Mouse (Mus musculus) heart, adult 2 months (tissue): ENCODE data around the gene Coq4. TPM values are rescaled to one million over a fixed set of nuclear protein-coding genes. Genes with fewer than 3 reads are reported as not detected.
A peak's percentile ranks its signal among the peaks of the same experiment; 100 is the strongest.

Experiments
- DNase-seq, 2 experiments: peaks; one replicate each; pipeline ENCODE4 v3.0.0; 2021
- H3K27ac ChIP-seq: fragments of 200-600 bp; 2 replicates; pipeline ENCODE4 v1.8.1; 2022
- H3K27me3 ChIP-seq: fragments of 200-500 bp; 2 replicates; pipeline ENCODE4 v1.6.1; 2012; ENCODE audit warnings: mild to moderate bottlenecking, low read length, inconsistent platforms, mixed read lengths; ENCODE audit not compliant: control insufficient read depth, insufficient read depth
- H3K36me3 ChIP-seq: fragments of 200-500 bp; 2 replicates; pipeline ENCODE4 v1.6.1; 2012; ENCODE audit warnings: low read length, inconsistent platforms; ENCODE audit not compliant: control insufficient read depth, insufficient read depth
- H3K4me1 ChIP-seq: fragments of 200-500 bp; 2 replicates; pipeline ENCODE4 v1.6.1; 2011; ENCODE audit warnings: low read length; ENCODE audit not compliant: control insufficient read depth, insufficient read depth
- H3K4me3 ChIP-seq: fragments of 200-600 bp; 2 replicates; pipeline ENCODE4 v1.8.1; 2022
- H3K79me2 ChIP-seq: fragments of 200-500 bp; replicated peaks from 2 replicates; pipeline ENCODE4 v1.6.1; 2012; ENCODE audit warnings: mild to moderate bottlenecking, inconsistent platforms, low read length, moderate library complexity, mixed read lengths; ENCODE audit not compliant: control insufficient read depth, insufficient read depth
- H3K9ac ChIP-seq: fragments of 200-500 bp; 2 replicates; pipeline ENCODE4 v1.6.1; 2012; ENCODE audit warnings: low read depth, mild to moderate bottlenecking, control low read depth, inconsistent platforms, low read length, mixed read lengths
- CTCF ChIP-seq: fragments of 200-600 bp; IDR thresholded peaks from 2 replicates; pipeline ENCODE4 v1.8.1; 2022; ENCODE audit warnings: antibody characterized with exemption, mild to moderate bottlenecking, moderate library complexity
- EP300 ChIP-seq: fragments of 200-500 bp; IDR thresholded peaks from 2 replicates; pipeline ENCODE4 v1.6.1; 2011; ENCODE audit warnings: low read depth, low read length, control low read depth; ENCODE audit not compliant: insufficient read depth
- POLR2A ChIP-seq: fragments of 200-500 bp; IDR thresholded peaks from 2 replicates; pipeline ENCODE4 v1.6.1; 2011; ENCODE audit warnings: mild to moderate bottlenecking, low read depth, low read length, control low read depth; ENCODE audit not compliant: insufficient read depth
- WGBS: fragments of 180-500 bp; shearing (Covaris S2); methylation state at CpG from one replicate; pipeline ENCODE4 v1.1.7; 2018; 5-methylcytosine and 5-hydroxymethylcytosine counted together
- intact Hi-C: fragments of 180-260 bp; cut with DNase I; formaldehyde crosslinking; loops from one replicate; pipeline ENCODE4 v1.15.1; 2025
- polyA plus RNA-seq: library from polyadenylated mRNA; depleted of rRNA; stranded (reverse); fragments of >200 nt; gene quantifications from 2 replicates; pipeline ENCODE4 v1.2.3, GENCODE M21; 2012
- total RNA-seq, 2 experiments: library from RNA; stranded (reverse); gene quantifications; 2 replicates each; pipeline ENCODE4 v1.2.3; 2021

Gene Coq4
- total and polyA plus RNA-seq, 3 experiments = 15.8 to 38.6 (median 22.7) TPM

- intact Hi-C loops = no loop called here
- Histone ChIP-seq H3K27ac (no peak overlapping the region), H3K4me1 (no peaks in the 10 kb centered on the region), H3K79me2 (no peaks in the 10 kb centered on the region; the same call in 1 of the 2 replicates), H3K4me3 (no peak overlapping the region), H3K27me3 (no peaks in the 10 kb centered on the region), H3K36me3 (no peaks in the 10 kb centered on the region), H3K9ac (no peak overlapping the region)
- no peak for TF ChIP-seq EP300
- no peak for TF ChIP-seq POLR2A
- TF ChIP-seq CTCF = no peak
- no peak for DNase-seq
- WGBS = 61% methylated on average over 4 of the region's 4 CpGs
Measured at GRCm38 (mm10) chr2:29784290-29784689, 3.0 kb upstream of the Coq4 start.

DNA sequence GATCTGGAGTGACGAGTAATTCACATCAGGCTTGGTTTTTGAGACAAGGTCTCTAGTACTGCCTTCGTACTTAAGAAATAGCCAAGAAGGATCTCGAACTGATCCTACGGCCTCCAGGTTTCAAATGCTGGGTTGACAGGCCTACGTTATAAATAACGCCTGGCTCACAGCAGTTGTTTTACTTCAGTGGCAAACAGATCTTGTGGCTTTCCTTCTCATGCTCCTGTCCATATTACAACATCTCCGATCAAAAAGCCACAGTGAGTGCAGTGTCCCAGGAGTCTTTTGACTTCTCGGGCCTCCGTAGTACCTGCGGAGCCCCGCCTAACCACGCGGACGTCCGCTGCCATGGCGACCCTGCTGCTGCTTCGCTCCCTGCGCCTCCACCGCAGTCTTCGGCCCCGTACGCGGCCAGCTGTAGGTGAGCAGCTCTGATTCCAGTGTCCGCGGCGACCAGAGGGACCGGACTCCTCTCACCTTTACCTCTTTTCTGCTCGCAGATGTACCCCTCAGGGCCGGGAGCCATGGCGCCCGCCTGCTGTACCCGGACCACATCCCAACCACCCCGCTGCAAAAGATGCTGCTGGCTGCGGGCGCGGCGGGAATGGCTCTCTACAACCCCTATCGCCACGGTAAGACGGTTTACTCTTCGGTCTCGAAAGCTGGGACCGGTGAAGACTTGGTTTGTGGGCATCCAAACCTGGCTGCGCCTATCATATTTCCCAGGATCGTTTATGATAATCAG, 816 bp downstream of the Coq4 start, which contains the start of gene Trub2:
Trub2 (minus strand) TSS at position 566 of the 745 bp plus-strand sequence.
- peak within 1 kb of the TSS; percentile 60 for H3K27ac ChIP-seq
- DNase-seq = peak; percentile 88 to 89
- no peak for TF ChIP-seq POLR2A
- TF ChIP-seq CTCF = no peak
- TF ChIP-seq EP300 = no peak
- H3K79me2 ChIP-seq = no peaks in the 10 kb centered on the region; the same call in 1 of the 2 replicates
- H3K4me1 ChIP-seq = no peaks in the 10 kb centered on the region
- intact Hi-C loops = loop anchor here (2.0 kb wide), 2 partner anchors 15 to 39 kb away; partner anchors contain the start of gene Slc27a4
- H3K36me3 ChIP-seq = no peaks in the 10 kb centered on the region
- H3K9ac ChIP-seq = peak within 1 kb of the TSS; percentile 88
- H3K27me3 ChIP-seq = no peaks in the 10 kb centered on the region
- under 1% methylated on average over 45 of the region's 45 CpGs for WGBS
- peak within 1 kb of the TSS; percentile 71 for H3K4me3 ChIP-seq

- 94% methylated on average over 2 of the region's 2 CpGs for WGBS
- no peaks in the 10 kb centered on the region for H3K36me3 ChIP-seq
- H3K27me3 ChIP-seq = no peaks in the 10 kb centered on the region
- no peaks in the 10 kb centered on the region; the same call in 1 of the 2 replicates for H3K79me2 ChIP-seq
- no peak for DNase-seq
- TF ChIP-seq CTCF (no peak), EP300 (no peak), POLR2A (no peak)
- H3K4me3 ChIP-seq = no peak overlapping the region
- no peaks in the 10 kb centered on the region for H3K4me1 ChIP-seq
- H3K27ac ChIP-seq = no peak overlapping the region
- intact Hi-C loops = no loop called here
- H3K9ac ChIP-seq = no peak overlapping the region
Measured at GRCm38 (mm10) chr2:29792772-29793487, 5.6 kb downstream of the Coq4 start.

DNA sequence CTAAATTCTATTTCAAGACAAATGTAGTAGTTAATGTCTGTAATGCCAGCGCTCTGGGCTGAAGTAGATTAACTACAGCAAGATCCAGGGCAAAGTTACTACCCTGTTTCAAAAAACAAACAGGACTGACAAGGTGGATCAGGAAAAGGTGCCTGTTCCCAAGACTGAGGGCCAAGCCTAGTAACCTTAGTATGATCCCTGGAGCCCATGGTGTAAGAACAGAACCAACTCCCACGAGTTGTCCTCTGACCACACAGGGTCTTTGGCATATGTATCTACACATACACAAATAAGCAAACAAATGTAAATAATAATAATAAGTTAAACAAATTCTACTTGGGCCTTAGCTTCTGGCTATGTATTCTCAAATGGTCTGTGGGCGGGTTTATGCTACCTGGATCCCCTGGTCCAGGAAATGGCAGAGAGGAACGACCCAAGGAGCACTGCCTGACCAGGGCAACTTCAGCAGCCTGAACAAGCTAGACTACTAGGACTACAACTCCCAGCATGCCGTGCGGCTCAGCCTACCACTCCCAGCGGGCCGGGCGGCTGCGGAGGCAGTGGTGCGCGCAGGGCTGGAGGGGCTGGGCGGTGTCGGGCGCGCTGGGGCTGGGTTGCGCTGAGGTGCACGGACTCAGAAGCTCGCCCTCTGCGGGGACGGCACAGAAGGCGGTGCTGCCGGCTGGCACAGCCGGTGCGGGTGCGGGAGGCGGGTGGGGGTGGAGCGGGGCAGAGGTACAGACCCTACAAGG, 15.0 kb downstream of the Coq4 start, which contains the start of gene Slc27a4:
Slc27a4 (plus strand) TSS at position 560 of the 752 bp plus-strand sequence.
- intact Hi-C loops = loop anchor here (2.0 to 10.0 kb wide), 3 partner anchors 15 to 1183 kb away; partner anchors contain the start of genes BC005624, Coq4 and Usp20
- peak within 1 kb of the TSS; percentile 90 for H3K9ac ChIP-seq
- 4% methylated on average over 28 of the region's 28 CpGs for WGBS
- H3K4me3 ChIP-seq = peak within 1 kb of the TSS; percentile 75
- TF ChIP-seq POLR2A (peak; percentile 80), EP300 (peak; percentile 70; the same call in 1 of the 2 replicates), CTCF (peak; percentile 33)
- H3K36me3 ChIP-seq = no peaks in the 10 kb centered on the region
- no peaks in the 10 kb centered on the region for H3K27me3 ChIP-seq
- H3K79me2 ChIP-seq = no peaks in the 10 kb centered on the region
- peak; percentile 96 to 97 for DNase-seq
- H3K27ac ChIP-seq = peak within 1 kb of the TSS; percentile 79
- H3K4me1 ChIP-seq = peaks cover 2% of the 10 kb centered on the region; the same call in 1 of the 2 replicates

- Histone ChIP-seq H3K4me3 (peak overlapping the region; percentile 75), H3K36me3 (no peaks in the 10 kb centered on the region), H3K27me3 (no peaks in the 10 kb centered on the region), H3K4me1 (peaks cover 2% of the 10 kb centered on the region; the same call in 1 of the 2 replicates), H3K79me2 (no peaks in the 10 kb centered on the region), H3K9ac (peak overlapping the region; percentile 90), H3K27ac (peak overlapping the region; percentile 79)
- no peak for DNase-seq
- WGBS = under 1% methylated on average over 37 of the region's 39 CpGs
- TF ChIP-seq EP300 (no peak), POLR2A (no peak), CTCF (no peak)
- intact Hi-C loops = loop anchor here (2.0 to 10.0 kb wide), 3 partner anchors 16 to 1182 kb away; partner anchors contain the start of genes BC005624, Coq4 and Usp20
Measured at GRCm38 (mm10) chr2:29802827-29803201, 15.5 kb downstream of the Coq4 start.
